Mouse (Mus musculus): ENCODE data around the gene Srsf11. TPM values are rescaled to one million over a fixed set of nuclear protein-coding genes. Genes with fewer than 3 reads are reported as not detected.

Srsf11 gene
- 100 to 1,000 TPM; 165 to 185 TPM for total RNA-seq (2023)

GRCm38 (mm10) chr3:158036329-158036988 lies at the start of gene Srsf11, which contains the start of gene Lrrc40:
Gene Srsf11, minus strand, starts transcription at chr3:158036639.
Gene Lrrc40, plus strand, starts transcription at chr3:158036662.

Other genes with a start within 250 kb of the Srsf11 start
- under 1 TPM in 1 of 2 experiments, not detected in 1; 0.22 TPM for gene Cth, start 111.6 kb downstream of the Srsf11 start, total RNA-seq (2023)
- 10 to 100 TPM; 47.9 to 57.4 TPM for gene Ankrd13c, start 89.4 kb downstream of the Srsf11 start, total RNA-seq (2023)
- gene Lrrc40, start within 50 bp of the Srsf11 start, total RNA-seq (2023), result 10 to 100 TPM; 11.0 to 12.8 TPM

Measured in neutrophil, adult 59 days (primary cell).